Mouse (Mus musculus) heart, adult 9 months (tissue): ENCODE results near the gene Ccdc69.
"Not testable (repeated sequence)": the region's sequence is repeated elsewhere in the genome, so short reads cannot be mapped to it uniquely, and the experiment has no call there.

ENCODE experiments used
- DNase-seq, 2 experiments: peaks; one replicate each; pipeline ENCODE4 v3.0.0; 2022; ENCODE audit warnings: low spot score in 2 of 2

The Ccdc69 gene

DNA sequence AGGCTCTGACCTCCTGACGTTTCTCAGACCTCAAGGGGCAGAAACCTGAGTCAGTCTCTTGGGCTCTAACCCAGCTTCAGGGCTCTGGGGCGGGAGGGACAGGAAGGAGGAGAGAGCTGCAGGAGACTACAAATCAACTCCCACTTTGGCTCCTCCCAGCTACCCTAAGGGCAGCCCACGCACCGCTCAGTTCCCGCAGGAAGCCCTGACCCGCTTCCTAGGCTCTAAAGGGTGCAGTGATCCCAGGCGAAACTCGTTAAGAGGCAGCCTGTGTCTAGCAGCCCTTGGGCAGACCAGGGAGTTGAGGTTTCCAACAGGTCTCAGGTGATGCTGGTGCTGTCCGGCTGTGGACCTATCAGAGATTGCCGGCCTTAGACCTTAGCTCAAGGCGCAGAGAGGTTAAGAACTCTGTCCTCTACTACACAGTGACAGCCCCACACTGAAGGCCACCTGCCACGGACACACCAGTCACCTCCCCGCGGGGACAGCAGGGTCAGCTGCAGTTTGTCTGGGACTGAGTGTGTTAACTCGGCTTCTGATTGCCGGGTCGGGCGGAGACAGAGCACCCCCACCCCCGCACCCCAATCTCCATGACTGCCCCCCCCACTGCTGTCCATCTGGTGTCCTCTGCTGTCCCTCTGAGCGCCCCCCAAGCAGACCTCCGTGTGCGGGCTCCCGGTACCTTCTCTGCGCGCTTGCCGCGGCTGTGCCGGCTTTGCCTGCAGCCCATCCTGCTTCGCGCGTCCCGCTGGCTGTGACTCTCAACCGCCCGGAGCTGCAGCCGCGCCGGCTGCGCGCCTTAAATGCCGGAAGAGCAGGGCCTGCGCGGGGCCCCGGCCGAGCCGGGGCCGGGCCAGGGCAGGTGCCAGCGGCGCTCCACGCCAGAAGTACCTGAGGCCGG lies at the start of gene Ccdc69:
Ccdc69 (minus strand) TSS at position 801 of the 901 bp plus-strand sequence.
- peak; percentile 75 to 81 for DNase-seq

DNA sequence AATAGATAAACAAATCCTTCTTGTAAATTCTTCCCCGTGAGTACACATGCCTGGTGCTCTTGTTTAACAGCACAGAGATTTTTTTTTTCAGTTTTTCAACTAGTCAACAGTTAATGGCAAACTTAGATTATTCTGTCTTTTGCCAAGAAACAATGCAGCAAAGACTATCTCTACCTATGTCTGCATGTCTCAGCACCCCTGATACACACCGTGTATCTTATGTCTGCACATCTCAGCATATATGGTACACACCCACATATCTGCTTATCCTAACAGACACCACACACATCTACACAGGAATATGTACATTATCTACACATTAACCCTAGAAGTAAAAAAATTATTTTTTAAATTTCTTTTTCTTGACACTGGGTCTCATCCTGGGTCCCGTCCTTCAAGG lies 48.7 kb upstream of the Ccdc69 start:
- DNase-seq: no peak

DNA sequence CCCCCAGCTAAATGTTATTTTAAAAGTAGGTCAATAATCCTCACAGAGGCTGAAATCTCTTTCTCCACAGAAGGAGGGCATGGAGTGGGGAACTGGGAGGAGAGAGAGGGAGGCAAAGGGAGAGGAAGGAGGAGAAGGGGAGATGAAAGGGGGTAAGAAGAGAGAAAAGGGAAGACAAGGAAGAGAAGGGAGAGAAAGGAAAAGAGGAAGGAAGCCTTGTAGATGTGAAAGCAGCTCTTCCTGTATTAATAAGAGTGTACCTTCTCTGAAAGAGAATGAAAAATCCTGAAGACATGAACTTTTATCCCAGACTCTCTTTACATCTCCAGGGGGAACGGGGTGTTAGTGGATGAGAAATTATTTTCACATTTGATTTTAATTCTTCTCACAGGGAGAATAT lies 43.5 kb upstream of the Ccdc69 start:
- no peak for DNase-seq

DNA sequence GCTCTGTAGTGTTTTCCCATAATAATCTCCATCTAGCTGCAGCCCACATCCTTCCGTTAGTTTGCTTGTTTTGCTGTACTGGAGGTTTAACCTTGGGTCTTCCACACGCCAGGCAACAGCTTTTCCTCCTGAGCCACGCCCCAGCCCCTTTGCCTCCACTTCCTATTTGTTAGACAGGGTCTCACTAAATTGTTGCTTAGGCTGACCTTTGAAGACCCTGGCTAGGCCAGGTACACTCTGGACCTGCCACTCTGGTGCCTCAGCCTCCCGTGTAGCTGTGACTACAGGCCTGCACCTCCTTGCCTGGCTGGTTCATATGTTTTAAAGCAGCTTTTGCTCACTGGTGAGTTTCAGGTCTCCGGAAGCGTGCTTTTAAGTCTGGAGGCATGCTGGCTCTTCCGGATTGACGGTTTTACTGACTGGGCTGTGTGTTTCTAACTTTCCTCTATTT lies 42.9 kb upstream of the Ccdc69 start:
- DNase-seq: no peak

DNA sequence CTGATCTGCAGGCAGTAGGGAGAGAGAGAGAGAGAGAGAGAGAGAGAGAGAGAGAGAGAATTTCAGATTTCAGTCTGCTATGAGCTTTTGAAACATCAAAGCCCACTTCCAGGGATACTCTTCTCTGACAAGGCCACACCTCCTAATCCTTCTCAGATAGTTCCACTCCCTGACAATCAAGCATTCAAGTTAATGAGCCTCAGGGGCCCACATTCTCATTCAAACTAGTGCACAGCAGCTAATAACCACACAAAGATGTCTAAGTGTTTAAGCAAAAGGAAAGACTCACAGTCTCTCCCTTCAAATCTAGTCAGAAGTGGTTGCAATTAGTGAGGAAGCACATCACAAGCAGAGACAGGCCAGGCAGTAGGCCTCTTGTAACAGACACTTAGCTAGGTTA lies 42.3 kb upstream of the Ccdc69 start:
- no peak for DNase-seq

DNA sequence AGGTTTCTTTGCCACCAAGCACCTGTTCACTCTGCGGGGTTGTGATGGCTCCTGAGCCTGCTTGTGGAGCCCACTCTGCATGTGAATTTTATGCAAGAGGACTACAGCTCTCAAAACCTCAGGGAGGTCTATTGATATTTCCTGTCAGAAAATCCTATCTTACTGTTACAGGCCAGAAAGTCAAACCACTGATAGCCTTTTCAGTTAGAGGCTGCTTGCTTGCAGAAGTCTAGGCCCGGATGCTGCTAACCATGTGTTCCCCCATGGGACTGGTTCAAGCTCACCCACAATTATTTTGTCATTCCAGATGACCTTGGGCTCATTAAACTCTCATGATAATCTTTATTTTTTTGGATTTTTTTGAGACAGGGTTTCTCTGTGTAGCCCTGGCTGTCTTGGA lies 39.1 kb upstream of the Ccdc69 start:
- DNase-seq: no peak

DNA sequence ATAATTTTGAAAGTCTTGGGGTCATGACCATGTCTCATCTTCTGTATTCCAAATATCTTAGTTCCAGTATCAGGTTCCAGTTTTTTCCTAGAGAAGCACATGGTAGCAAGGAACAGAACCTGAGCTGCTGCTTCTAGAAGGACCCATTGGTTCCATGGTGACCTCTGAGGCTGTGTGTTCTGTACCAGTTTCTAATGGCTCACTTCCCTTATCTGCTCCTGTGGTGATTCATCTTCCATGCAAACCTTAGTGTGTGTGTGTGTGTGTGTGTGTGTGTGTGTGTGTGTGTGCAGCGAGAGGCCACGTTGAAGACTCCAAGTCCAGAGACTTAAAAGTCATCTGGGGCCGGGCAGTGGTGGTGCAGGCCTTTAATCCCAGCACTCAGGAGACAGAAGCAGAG lies 38.1 kb upstream of the Ccdc69 start:
- no peak for DNase-seq

DNA sequence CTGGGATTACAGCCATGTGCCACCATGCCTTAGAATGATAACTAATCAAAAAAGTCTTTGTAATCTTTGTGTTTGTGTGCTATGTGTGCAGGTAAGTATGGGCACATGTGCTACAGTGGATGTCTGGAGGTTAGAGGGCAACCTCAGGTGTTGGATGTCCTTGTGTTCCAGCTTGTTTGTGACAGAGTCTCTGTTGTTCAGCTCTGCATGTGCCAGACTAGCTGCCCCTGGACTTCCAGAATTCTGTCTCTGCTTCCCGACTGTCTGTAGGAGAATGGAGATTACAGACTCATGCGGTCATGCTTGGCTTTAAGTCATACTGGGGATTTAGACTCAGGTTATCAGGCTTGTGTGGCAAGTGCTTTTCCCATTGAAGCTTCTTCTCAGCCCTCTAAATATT lies 36.4 kb upstream of the Ccdc69 start:
- DNase-seq: no peak

DNA sequence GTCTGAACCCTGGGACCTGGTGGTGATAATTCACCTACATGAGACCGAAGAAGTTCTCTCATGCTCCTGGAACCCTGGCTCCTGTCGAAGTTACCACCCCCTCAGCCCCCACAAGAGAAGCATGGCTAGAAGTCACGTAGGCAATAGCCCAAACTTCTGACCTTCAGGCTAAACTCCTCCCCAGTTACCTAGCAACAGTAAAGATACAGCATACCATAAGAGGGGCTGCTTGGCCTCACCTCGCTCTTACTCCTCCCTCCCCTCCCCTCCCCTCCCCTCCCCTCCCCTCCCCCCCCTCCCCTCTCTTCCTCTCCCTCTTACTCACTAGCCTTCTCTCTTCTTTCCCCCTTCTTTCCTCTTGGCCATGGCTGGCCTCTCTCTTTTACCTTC lies 35.9 kb upstream of the Ccdc69 start:
- not testable (repeated sequence) for DNase-seq

DNA sequence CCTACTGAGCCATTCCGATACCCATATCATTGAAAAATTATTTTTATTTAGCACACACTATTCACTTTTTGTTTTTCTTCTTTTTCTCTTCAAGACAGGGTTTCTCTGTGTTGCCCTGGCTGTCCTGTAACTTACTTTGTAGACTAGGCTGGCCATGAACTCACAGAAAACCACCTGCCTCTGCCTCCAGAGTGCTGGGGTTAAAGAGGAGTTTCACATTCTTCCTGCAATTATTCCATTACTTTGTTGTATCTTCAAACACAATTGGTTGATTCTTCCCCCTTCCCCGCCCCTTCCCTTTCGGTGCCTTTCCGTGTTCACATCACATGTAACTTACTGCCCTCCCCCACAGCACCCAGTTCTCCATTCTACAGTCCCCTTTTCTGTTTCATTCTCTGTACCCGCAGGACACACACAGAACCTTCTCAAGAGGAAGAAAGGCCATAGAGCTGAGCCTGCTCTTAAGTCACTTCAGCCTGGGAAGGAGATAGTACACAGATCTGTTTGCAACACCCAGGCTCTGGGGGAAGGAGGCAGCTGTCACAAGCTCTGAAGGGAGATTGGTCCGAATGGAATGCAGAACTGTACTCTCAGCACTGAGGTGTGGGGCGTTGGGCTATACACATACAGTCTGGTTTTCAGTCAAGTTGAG lies 35.4 kb upstream of the Ccdc69 start:
- peak; percentile 32 to 57 for DNase-seq

DNA sequence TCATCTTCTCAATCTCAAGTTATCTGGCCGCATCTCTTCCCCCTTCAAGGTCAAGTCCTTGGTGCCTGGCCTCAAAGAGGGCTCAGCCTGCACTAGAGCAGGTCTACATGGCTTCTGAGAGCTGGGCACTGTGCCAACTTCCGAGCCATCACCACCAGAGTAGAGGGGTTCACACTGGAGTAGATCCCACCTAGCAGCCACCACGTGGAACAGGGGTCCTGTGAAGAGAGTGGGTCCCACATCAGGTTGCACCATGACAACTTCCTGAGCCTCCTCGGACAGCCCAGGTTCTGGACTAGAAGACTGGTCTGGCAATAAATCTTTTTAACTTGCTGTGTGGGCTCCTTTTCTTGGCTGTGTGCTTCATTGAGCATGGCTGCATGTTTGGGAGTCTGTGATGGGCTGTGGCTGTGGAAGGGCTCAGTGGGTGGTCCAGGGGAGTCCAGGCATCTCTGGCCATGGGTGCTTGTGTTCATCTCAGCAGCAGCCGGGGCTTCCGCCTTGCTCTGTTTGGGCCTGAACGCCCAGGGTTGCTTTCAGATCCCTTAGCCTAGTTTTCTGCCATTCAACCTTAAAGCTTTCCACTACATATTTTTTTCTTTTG lies 32.7 kb upstream of the Ccdc69 start:
- DNase-seq: no peak

DNA sequence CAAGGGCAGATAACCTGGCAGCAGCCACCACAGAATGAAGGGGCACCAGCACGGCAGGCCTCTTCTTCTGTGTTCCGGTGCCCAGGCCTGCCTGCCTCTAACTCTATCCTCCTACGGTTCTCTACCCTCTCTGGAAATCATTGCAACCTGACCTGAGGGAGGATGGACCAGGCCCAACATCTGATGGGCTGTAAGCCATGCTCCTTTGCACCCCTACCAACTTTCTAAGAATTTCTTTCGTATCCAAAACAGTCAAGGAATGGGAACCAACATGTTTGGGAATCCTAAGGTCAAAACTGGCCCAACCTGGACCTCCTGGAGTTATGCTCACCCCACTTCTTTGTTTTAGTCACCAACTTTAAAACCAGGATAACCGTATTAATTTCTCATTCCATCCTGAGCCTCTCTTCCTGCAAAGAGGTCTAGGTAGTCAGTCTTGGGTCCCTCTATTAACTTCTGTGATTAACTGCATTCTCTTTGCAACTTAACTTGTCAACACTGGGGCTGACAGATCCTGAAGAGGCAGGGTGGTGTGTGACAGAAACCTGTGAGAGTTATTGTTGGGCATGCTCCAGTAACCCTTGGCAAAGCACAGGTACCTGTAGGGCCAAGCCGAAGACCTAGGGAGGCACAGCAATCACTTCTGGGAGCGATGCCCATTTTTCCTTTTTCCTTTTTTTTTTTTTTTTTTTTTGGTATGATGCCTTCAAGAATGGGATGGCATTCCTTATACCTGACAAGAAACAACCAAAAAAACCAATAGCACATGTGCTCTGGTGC lies 31.8 kb upstream of the Ccdc69 start:
- DNase-seq: no peak

DNA sequence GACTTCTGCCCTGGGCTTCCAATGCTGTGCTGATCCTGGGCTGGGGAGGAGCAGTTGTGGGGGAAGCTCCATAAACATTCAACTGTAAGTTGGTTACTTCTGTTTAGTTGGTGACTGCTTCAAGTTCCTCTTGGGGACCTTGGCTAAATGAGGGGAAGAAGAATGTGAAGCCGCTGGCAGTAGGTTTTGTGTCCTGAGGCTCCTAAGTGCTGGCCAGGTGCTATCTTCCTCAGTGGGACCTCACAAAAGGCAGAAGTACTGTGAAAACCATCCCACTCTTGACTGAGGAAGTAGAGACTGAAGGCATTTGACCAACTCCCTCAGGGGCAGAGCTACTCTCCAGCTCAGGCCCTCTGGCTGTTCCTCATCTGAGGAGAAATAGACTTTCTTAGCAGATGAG lies 28.7 kb upstream of the Ccdc69 start:
- no peak for DNase-seq

DNA sequence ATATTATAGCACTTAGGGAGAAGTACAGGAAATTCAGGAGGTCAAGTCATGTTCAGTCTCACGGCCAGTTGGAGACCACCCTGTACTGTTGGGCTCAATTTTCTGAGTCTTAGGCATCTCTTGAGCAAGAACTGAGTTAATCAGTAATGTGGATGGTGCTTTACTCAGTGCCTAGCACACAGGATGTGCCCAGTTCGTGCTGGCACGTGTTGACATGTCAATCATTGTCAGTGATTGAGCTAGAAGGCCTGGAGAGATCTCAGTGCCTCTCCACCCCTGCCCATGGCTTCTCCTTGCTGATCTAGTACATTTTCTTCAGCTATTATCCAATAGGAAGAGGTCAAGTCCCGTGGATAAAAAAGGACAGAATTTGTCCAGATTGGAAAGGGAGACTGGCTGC lies 27.5 kb upstream of the Ccdc69 start:
- no peak for DNase-seq

DNA sequence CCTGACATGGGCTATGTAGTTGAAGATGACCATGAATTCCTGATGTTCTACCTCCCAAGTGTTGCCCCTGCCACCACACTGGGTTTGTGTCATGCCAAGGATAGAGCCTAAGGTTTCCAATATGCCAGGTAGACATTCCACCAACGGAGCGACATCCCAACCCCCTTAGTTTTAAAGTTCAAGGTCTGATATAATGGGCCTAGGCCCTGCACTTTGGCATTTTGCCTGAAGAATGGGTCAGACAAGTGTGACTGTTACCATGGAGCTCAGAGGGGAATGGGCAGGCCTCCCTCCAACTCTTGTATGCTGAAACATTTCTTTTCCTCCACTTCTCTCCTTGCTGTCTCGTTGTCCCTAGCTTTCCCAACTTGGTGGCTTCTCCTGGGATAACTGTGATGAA lies 25.3 kb upstream of the Ccdc69 start:
- DNase-seq: no peak

DNA sequence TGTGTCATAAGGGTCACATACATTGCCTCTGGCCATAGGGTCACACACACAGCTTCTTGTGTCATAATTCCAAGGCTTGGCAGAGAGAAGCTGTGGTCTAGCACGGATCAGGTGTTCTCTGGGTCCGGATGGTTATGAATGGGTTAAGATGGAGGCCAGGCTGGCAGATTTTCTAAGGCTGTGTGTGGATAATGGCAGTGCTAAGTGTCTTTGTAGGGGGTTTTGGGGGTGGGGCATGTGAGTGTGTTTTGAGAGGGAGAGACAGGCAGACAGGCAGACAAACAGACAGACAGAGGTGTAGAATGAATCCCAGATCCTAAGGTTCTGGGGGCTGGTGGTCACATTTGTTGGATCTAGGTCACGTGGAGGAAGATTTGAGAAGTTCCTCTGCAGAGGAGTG lies 24.1 kb upstream of the Ccdc69 start:
- no peak for DNase-seq

DNA sequence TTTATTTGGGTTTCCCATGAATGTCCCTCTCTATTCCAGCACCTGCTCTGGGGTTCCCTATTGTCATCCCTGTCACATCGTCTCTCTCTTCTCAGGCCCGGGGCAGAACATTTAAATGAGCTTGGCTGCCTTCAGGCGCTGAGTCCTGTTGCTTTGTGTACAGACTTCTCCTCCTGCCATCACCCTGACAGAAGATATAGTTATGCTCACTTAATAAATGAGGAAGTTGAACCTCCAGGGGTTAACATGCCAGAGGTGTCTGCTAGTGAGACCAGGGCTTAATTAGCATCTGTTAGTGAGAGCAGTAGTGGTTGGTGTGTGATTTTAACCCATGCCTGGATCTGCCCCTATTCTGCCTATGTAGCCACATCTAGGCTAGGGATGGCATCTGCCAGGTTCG lies 21.9 kb upstream of the Ccdc69 start:
- DNase-seq: no peak

DNA sequence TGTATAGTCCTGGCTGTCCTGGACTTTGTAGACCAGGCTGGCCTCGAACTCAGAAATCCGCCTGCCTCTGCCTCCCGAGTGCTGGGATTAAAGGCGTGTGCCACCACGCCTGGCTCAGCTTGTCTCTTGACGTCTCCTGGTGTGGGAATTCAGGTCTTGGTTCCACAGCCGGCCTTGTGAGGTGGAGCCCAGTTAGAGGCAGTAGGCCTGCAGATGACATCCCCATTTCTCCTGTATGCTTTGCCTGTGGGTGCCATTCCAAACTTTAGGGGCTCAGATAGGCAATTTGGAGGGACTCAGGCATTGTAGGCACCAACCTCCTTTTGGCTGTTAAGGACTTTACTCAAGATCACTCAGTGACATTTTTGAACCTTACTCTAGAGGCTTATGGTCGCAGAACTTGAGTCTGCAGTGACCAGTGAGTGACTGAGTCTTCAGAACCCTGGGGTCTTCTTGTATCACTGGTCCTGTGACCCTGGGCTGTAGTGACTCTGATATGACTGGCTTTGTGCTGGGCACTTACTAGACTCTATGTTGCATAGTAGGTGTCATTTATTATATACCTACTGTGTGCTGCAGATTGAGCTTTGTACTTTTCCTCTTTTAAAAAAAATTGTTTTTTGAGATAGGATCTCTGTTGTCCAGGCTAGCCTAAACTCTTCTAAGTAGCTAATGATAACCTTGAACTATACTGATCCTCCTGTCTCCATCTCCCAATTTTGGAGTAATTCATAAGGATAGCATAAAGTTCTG lies 21.3 kb upstream of the Ccdc69 start:
- no peak for DNase-seq

DNA sequence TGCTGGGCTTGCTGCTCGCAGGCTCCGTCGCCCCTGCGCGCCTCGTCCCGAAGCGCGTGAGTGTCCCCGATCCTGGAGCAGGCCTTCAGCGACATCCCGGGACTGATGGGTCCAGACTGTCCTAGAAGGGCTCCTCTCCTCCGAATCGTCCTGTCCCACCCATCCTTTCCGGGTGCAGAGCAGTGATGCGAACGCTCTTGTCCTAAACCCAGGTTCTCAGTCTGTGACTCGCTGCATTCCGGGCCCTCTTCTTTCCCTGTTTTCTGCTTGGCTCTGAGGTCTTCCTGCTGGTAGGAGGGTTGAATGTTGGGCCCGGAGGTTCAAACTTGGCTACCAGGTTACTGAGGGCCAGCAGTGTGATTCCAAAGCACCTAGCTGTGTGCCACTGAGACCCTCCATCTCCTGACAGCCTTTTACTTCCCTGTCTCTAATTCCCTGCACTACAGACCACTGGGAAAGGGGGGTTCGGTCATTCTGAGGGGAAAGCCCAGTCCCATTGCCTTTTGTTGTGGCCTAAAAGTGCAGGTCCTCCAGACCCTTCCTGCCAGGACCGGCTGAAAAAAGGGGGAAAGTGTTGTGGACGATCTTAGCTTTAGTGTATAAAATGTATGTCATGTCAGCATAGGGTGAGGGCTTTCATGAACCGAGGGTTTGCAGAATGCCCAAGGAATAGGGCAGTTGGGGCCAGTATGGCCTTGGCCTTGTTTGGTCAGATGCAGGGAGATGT lies 20.4 kb upstream of the Ccdc69 start:
- no peak for DNase-seq

DNA sequence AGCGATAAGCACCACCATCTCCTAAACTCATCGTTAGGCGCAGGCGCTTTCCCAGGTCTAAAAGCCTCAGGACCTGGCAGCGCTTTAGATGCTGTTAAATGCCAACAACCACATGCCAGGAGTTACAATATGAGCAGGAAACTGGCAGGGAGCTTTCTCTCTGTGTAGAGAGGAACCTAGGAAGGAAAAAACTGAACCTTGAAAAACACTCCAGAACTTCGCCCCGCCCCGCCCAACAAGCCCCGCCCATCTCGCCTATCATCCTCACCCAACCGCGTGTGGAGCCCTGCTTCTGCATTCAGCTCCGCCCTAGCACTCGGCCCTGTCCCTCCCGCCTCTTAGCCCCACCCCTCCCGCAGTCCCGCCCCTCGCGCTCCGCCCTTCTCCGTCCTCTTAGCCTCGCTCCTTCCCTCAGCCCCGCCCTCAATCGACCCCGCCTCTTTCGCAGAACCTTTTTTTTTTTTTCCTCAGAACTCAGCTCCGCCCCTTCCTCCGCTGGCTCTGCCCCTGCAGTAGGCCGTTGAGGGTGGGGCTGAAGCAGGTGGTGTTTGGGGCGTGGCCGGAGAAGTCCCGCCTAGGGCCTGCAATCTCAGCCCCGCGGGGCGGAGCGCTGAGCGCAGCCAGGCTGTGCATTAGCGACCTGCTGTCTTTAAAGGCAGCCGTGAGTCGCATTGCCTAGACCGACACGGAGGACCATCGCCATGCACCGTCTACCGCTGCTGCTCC lies 19.7 kb upstream of the Ccdc69 start, which contains the start of gene Gm2a:
Gm2a (plus strand) TSS at position 653 of the 726 bp plus-strand sequence.
- DNase-seq: peak; percentile 94
